Mouse (Mus musculus) E14TG2a.4 (cell line): ENCODE measurements around the gene Whrn.

ENCODE experiments used
- H3K27me3 ChIP-seq: 2 replicates; pipeline ENCODE4 v1.6.1; 2014; ENCODE audit warnings: low read length, control low read depth; ENCODE audit not compliant: insufficient read depth
- H3K36me3 ChIP-seq: 2 replicates; pipeline ENCODE4 v1.6.1; 2014; ENCODE audit warnings: low read length, control low read depth; ENCODE audit not compliant: insufficient read depth
- H3K4me1 ChIP-seq: replicated peaks from 2 replicates; pipeline ENCODE4 v1.6.1; 2014; ENCODE audit warnings: low read depth, low read length, control low read depth
- H3K4me3 ChIP-seq: replicated peaks from 2 replicates; pipeline ENCODE4 v1.5.1; 2014; ENCODE audit warnings: mild to moderate bottlenecking, low read length
- H3K9me3 ChIP-seq: 2 replicates; pipeline ENCODE4 v1.6.1; 2014; ENCODE audit warnings: low read length, control low read depth
- CTCF ChIP-seq: conservative IDR thresholded peaks from 2 replicates; pipeline ENCODE4 v1.5.1; 2014; ENCODE audit warnings: low read length
- NANOG ChIP-seq: IDR thresholded peaks from 2 replicates; pipeline ENCODE4 v1.6.1; 2014; ENCODE audit warnings: borderline replicate concordance, low read length, mixed read lengths
- POU5F1 ChIP-seq: IDR thresholded peaks from 2 replicates; pipeline ENCODE4 v1.6.1; 2014; ENCODE audit warnings: low read length, borderline replicate concordance

Whrn gene

GRCm38 (mm10) chr4:63435402-63435801, 60.4 kb downstream of the Whrn start:
- peaks cover 34% of the 10 kb centered on the region for H3K36me3 ChIP-seq
- TF ChIP-seq POU5F1 = no peak
- H3K4me1 ChIP-seq = peaks cover 55% of the 10 kb centered on the region
- no peak overlapping the region for H3K4me3 ChIP-seq
- H3K27me3 ChIP-seq = no peaks in the 10 kb centered on the region
- H3K9me3 ChIP-seq = 0 out of 2 replicates have a peak, but pooled peaks cover 4% of the 10 kb centered on the region

DNA sequence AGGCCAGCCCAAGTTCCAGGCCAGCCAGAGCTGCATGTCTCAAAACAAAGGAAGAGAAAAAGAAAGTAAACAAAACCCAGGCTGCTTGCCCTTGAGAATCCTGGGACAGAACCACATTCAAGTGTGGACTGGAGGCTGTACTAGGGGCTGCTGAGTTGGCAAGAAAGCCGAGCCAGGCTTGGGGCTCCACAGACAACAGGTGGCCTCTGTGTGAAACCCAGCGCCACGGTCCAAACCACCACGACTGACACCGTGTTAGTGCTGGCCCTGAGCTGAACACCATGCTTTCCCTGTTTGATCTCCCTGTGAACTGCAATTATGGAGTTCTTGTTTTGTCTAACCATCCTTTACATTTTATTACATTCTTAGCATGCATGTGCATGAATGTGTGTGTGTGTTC, 64.7 kb downstream of the Whrn start:
- peaks cover 46% of the 10 kb centered on the region for H3K36me3 ChIP-seq
- H3K9me3 ChIP-seq = no peaks in the 10 kb centered on the region
- H3K4me3 ChIP-seq = no peak overlapping the region
- H3K4me1 ChIP-seq = peaks cover 76% of the 10 kb centered on the region
- no peaks in the 10 kb centered on the region for H3K27me3 ChIP-seq
- TF ChIP-seq POU5F1 (no peak), CTCF (no peak), NANOG (no peak)

- Histone ChIP-seq H3K4me1 (peaks cover 77% of the 10 kb centered on the region), H3K4me3 (no peak overlapping the region)
- TF ChIP-seq NANOG (no peak), CTCF (no peak), POU5F1 (no peak)
Observed at GRCm38 (mm10) chr4:63430357-63430756, 65.4 kb downstream of the Whrn start.

GRCm38 (mm10) chr4:63426308-63426707, 69.5 kb downstream of the Whrn start:
- TF ChIP-seq POU5F1 (no peak), CTCF (no peak), NANOG (no peak)
- no peaks in the 10 kb centered on the region for H3K9me3 ChIP-seq
- H3K4me3 ChIP-seq = no peak overlapping the region
- peaks cover 98% of the 10 kb centered on the region for H3K4me1 ChIP-seq
- H3K36me3 ChIP-seq = peaks cover 14% of the 10 kb centered on the region; the same call in 1 of the 2 replicates
- no peaks in the 10 kb centered on the region for H3K27me3 ChIP-seq

More at GRCm38 (mm10) chr4:63430357-63430756, 65.4 kb downstream of the Whrn start:
- Histone ChIP-seq H3K36me3 (peaks cover 46% of the 10 kb centered on the region), H3K9me3 (no peaks in the 10 kb centered on the region), H3K27me3 (no peaks in the 10 kb centered on the region)

GRCm38 (mm10) chr4:63423811-63424210, 72.0 kb downstream of the Whrn start:
- H3K4me1 ChIP-seq = peaks cover 98% of the 10 kb centered on the region
- H3K4me3 ChIP-seq = peak overlapping the region; percentile 20
- no peaks in the 10 kb centered on the region for H3K27me3 ChIP-seq
- TF ChIP-seq POU5F1 = no peak
- no peak for TF ChIP-seq NANOG
- no peak for TF ChIP-seq CTCF
- peaks cover 13% of the 10 kb centered on the region; the same call in 1 of the 2 replicates for H3K36me3 ChIP-seq
- no peaks in the 10 kb centered on the region for H3K9me3 ChIP-seq

DNA sequence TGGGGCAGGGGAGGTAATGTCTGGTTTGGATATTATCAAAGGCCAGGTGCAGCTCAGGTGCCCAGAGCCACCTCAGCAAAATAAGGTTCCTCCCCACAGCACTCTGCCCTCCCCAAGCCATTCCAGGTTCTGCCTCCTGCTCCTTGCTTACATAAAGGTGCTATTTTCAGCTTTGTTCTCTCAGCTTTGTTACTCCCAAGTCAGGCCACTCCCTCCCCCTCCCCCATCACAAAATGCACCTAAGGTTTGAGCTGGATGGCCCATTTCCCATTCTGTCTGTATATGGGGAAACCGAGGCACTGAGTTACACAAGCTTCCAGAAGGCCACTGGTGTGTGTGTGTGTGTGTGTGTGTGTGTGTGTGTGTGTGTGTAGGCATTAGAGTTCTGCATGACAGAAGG, 72.6 kb downstream of the Whrn start:
- Histone ChIP-seq H3K36me3 (peaks cover 7% of the 10 kb centered on the region; the same call in 1 of the 2 replicates), H3K27me3 (no peaks in the 10 kb centered on the region), H3K4me3 (peak overlapping the region; percentile 26; the same call in 1 of the 2 replicates), H3K4me1 (peaks cover 99% of the 10 kb centered on the region), H3K9me3 (no peaks in the 10 kb centered on the region)
- TF ChIP-seq POU5F1 (no peak), NANOG (no peak), CTCF (no peak)

- Histone ChIP-seq H3K4me1 (peaks cover 92% of the 10 kb centered on the region), H3K4me3 (0 out of 2 replicates have a peak overlapping the region, but pooled peaks have one; percentile 10), H3K9me3 (no peaks in the 10 kb centered on the region), H3K36me3 (peaks cover 5% of the 10 kb centered on the region; the same call in 1 of the 2 replicates), H3K27me3 (no peaks in the 10 kb centered on the region)
- TF ChIP-seq NANOG (no peak), POU5F1 (no peak), CTCF (no peak)
Observed at GRCm38 (mm10) chr4:63420143-63420920, 75.5 kb downstream of the Whrn start.

DNA sequence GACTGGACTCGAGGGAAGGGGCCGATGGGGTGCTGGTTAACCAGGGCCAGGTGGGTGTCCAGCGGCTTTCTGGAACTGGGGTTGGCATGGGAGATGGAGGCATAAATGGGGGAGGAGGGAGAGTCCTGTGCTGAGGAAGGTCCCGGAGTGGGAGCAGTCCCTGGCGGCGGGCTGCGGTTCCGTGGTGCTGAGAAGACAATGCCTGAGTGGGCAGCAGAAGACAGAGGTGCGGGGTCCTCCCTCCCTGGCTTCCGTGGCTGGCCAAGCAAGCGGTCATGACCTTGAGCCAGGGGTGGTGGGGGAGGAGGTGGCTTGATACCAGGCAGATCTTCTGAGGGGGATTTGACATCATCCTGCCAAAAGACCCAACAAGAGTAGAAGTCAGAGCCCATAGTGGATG, 77.5 kb downstream of the Whrn start:
- Histone ChIP-seq H3K4me3 (peak overlapping the region; percentile 17; the same call in 1 of the 2 replicates), H3K9me3 (no peaks in the 10 kb centered on the region), H3K36me3 (peaks cover 5% of the 10 kb centered on the region; the same call in 1 of the 2 replicates), H3K4me1 (peaks cover 75% of the 10 kb centered on the region), H3K27me3 (no peaks in the 10 kb centered on the region)
- TF ChIP-seq POU5F1 (no peak), NANOG (no peak), CTCF (no peak)

GRCm38 (mm10) chr4:63417318-63417957, 78.4 kb downstream of the Whrn start:
- H3K9me3 ChIP-seq = no peaks in the 10 kb centered on the region
- no peak overlapping the region for H3K4me3 ChIP-seq

More at GRCm38 (mm10) chr4:63417318-63417957, 78.4 kb downstream of the Whrn start:
- Histone ChIP-seq H3K4me1 (peaks cover 67% of the 10 kb centered on the region), H3K27me3 (no peaks in the 10 kb centered on the region), H3K36me3 (peaks cover 5% of the 10 kb centered on the region; the same call in 1 of the 2 replicates)
- TF ChIP-seq POU5F1 (no peak), CTCF (peak; percentile 47), NANOG (no peak)
